Comparison of ENCODE assay signal across 8 mouse cellular contexts in the genomic region with DNA sequence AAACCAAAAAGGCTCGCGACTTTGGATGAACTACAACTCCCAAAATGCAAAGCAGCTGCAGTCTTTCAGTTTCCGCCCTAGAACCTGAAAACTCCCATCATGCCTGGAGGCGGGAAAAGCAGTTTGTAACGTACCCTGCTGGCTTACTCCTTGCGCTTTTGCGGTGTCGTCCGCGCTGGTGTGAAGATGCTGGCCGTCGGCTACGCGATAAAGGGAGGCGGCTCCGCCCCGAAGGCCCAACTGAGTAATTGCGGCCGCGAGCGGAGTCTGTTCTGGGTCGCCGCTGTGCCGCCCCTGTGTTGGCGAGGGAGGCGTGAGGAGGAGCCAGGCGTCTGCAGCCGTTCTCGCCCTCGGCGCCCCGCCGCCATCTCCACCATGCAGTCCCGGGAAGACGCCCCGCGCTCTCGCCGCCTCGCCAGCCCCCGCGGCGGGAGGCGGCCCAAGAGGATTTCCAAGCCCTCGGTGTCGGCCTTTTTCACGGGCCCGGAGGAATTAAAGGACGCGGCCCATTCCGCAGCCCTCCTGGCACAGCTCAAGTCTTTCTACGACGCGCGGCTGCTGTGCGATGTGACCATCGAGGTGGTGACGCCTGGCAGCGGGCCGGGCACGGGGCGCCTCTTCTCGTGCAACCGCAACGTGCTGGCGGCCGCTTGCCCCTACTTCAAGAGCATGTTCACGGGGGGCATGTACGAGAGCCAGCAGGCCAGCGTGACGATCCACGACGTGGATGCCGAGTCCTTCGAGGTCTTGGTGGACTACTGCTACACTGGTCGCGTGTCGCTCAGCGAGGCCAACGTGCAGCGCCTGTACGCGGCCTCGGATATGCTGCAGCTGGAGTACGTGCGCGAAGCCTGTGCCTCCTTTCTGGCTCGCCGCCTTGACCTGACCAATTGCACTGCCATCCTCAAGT. TPM values are rescaled to one million over a fixed set of nuclear protein-coding genes. Genes with fewer than 3 reads are reported as not detected.
A peak's percentile ranks its signal among the peaks of the same experiment; 100 is the strongest.
DNase-seq lines count a peak whose midpoint lies in the region; ATAC-seq lines count a peak whose summit lies in the region.
"Not testable (repeated sequence)": the region's sequence is repeated elsewhere in the genome, so short reads cannot be mapped to it uniquely, and the experiment has no call there.

A gene (plus strand): TSS at position 155 of the 910 bp plus-strand sequence.

- peak within 1 kb of the TSS; percentile 48 for H3K4me3 ChIP-seq in forebrain, embryonic 14.5 days (ENCODE audit: low read depth, low read length)
- peak within 1 kb of the TSS; percentile 69 for H3K4me3 ChIP-seq in liver, embryonic 15.5 days (replicated peaks)
- H3K4me3 ChIP-seq in neural tube, embryonic 11.5 days (ENCODE audit: low read depth, low read length) = peak within 1 kb of the TSS; percentile 44
- H3K4me3 ChIP-seq in stomach, embryonic 16.5 days (replicated peaks; ENCODE audit: low read length) = peak within 1 kb of the TSS; percentile 67

- H3K9me3 ChIP-seq in forebrain, embryonic 14.5 days (replicated peaks; ENCODE audit: control insufficient read depth, low read length); liver, embryonic 15.5 days (replicated peaks); neural tube, embryonic 11.5 days (ENCODE audit: control insufficient read depth, low read length); stomach, embryonic 16.5 days (replicated peaks; ENCODE audit: control insufficient read depth, low read length): not testable (repeated sequence)

- not testable (repeated sequence) for H3K36me3 ChIP-seq in forebrain, embryonic 14.5 days (ENCODE audit: control insufficient read depth, insufficient read depth, low read length); liver, embryonic 15.5 days (replicated peaks); neural tube, embryonic 11.5 days (ENCODE audit: control insufficient read depth, insufficient read depth, low read length); stomach, embryonic 16.5 days (ENCODE audit: control insufficient read depth, insufficient read depth, low read length)

- ATAC-seq in forebrain, embryonic 14.5 days = peak; percentile 92
- peak; percentile 93 for ATAC-seq in liver, embryonic 15.5 days (ENCODE audit: insufficient read depth)
- ATAC-seq in neural tube, embryonic 11.5 days (ENCODE audit: insufficient read depth, low FRiP score, low TSS enrichment) = peak; percentile 86
- peak; percentile 91 for ATAC-seq in stomach, embryonic 16.5 days (ENCODE audit: insufficient read depth, low FRiP score)

- intact Hi-C loops in heart, postnatal 10 days (cut with DNase I) = loop anchor here (2.0 kb wide), 1 partner anchor 57 kb away; no protein-coding TSS in a partner anchor

- peak within 1 kb of the TSS; percentile 61 for H3K4me2 ChIP-seq in forebrain, embryonic 14.5 days (ENCODE audit: low read length)
- peak within 1 kb of the TSS; percentile 82 for H3K4me2 ChIP-seq in liver, embryonic 15.5 days
- peak within 1 kb of the TSS; percentile 45 for H3K4me2 ChIP-seq in neural tube, embryonic 11.5 days (ENCODE audit: low read depth)
- H3K4me2 ChIP-seq in stomach, embryonic 16.5 days (ENCODE audit: low read depth, low read length) = peak within 1 kb of the TSS; percentile 63

- H3K9ac ChIP-seq in forebrain, embryonic 14.5 days (ENCODE audit: low read length) = peak within 1 kb of the TSS; percentile 57
- H3K9ac ChIP-seq in liver, embryonic 15.5 days = peak within 1 kb of the TSS; percentile 67
- peak within 1 kb of the TSS; percentile 52; the same call in 1 of the 2 replicates for H3K9ac ChIP-seq in neural tube, embryonic 11.5 days (ENCODE audit: low read length)
- H3K9ac ChIP-seq in stomach, embryonic 16.5 days (ENCODE audit: low read length) = peak within 1 kb of the TSS; percentile 65

- H3K27ac ChIP-seq in forebrain, embryonic 14.5 days (ENCODE audit: low read depth, low read length) = peak within 1 kb of the TSS; percentile 48; the same call in 1 of the 2 replicates
- H3K27ac ChIP-seq in liver, embryonic 15.5 days (replicated peaks) = peak within 1 kb of the TSS; percentile 94
- H3K27ac ChIP-seq in neural tube, embryonic 11.5 days (ENCODE audit: low read depth, low read length) = not testable (repeated sequence)
- peak within 1 kb of the TSS; percentile 67; the same call in 1 of the 2 replicates for H3K27ac ChIP-seq in stomach, embryonic 16.5 days (ENCODE audit: low read length)

- WGBS in forebrain, embryonic 14.5 days = 9% methylated on average over 37 of the region's 89 CpGs
- 18% methylated on average over 44 of the region's 89 CpGs for WGBS in liver, embryonic 15.5 days (ENCODE audit: insufficient replicate concordance)
- 6% methylated on average over 29 of the region's 89 CpGs for WGBS in neural tube, embryonic 11.5 days
- 18% methylated on average over 44 of the region's 89 CpGs for WGBS in stomach, embryonic 16.5 days

- H3K4me1 ChIP-seq in forebrain, embryonic 14.5 days (ENCODE audit: control insufficient read depth, insufficient read depth, low read length); neural tube, embryonic 11.5 days (ENCODE audit: control insufficient read depth, insufficient read depth, low read length); stomach, embryonic 16.5 days (ENCODE audit: control insufficient read depth, insufficient read depth, low read length): not testable (repeated sequence)
- H3K4me1 ChIP-seq in liver, embryonic 15.5 days (replicated peaks) = peaks cover 20% of the 10 kb centered on the region

- not testable (repeated sequence) for H3K27me3 ChIP-seq in forebrain, embryonic 14.5 days (replicated peaks; ENCODE audit: control insufficient read depth, insufficient read depth, low read length); liver, embryonic 15.5 days; neural tube, embryonic 11.5 days (ENCODE audit: control insufficient read depth, insufficient read depth, low read length); stomach, embryonic 16.5 days (ENCODE audit: control insufficient read depth, insufficient read depth, low read length)

- DNase-seq in ES-CJ7 (ENCODE audit: low read depth, low spot score) = peak; percentile 96
- DNase-seq in cerebellum, adult 11-12 months = peak; percentile 68
- DNase-seq in forebrain, embryonic 14.5 days (ENCODE audit: low spot score) = peak; percentile 98
- DNase-seq in heart, postnatal 10 days = peak; percentile 87 to 90
- peak; percentile 82 to 87 for DNase-seq in kidney, postnatal 4 days
- peak; percentile 87 for DNase-seq in neural tube, embryonic 11.5 days (ENCODE audit: low spot score)

RNA-seq across cellular contexts. Expression of the gene that starts here (rescaled TPM):
- polyA plus RNA-seq in forebrain, embryonic 14.5 days (2014; fragmentation: Nextera tagmentation; extraction: Ambion mirVana) = 3.0 and 3.1 TPM in 2 replicates
- total RNA-seq in heart, postnatal 10 days (2021) = under 1 TPM; 0.37 to 0.62 TPM
- polyA plus RNA-seq in liver, embryonic 15.5 days (2015; fragmentation: Nextera tagmentation; extraction: Ambion mirVana) = 3.8 and 4.0 TPM in 2 replicates
- 5.7 and 6.3 TPM in 2 replicates for polyA plus RNA-seq in neural tube, embryonic 11.5 days (2014; fragmentation: Nextera tagmentation; extraction: Ambion mirVana)
- polyA plus RNA-seq in stomach, embryonic 16.5 days (2015; fragmentation: Nextera tagmentation; extraction: Ambion mirVana) = 1.4 and 1.8 TPM in 2 replicates

Comparison
In these comparisons a context has a peak if more than half of its experiments do, and no peak if none do; other contexts are left out.
1. Peak in DNase-seq in heart, postnatal 10 days; RNA of the gene not detected or under 1 TPM.